Mouse (Mus musculus) gastrocnemius, postnatal 10 days (tissue): Measurements from ENCODE around the gene Ubac2. TPM values are rescaled to one million over a fixed set of nuclear protein-coding genes. Genes with fewer than 3 reads are reported as not detected.
A peak's percentile ranks its signal among the peaks of the same experiment; 100 is the strongest.
"Not testable (repeated sequence)": the region's sequence is repeated elsewhere in the genome, so short reads cannot be mapped to it uniquely, and the experiment has no call there.

Experiments
- DNase-seq: peaks from one replicate; pipeline ENCODE4 v3.0.0; 2021; ENCODE audit warnings: mixed read lengths
- total RNA-seq, 2 experiments: library from RNA; stranded (reverse); gene quantifications; 2 replicates each; pipeline ENCODE4 v1.2.3; 2021

Gene Ubac2
- total RNA-seq, 2 experiments from 2014 or later = 23.1 to 23.7 TPM

DNA sequence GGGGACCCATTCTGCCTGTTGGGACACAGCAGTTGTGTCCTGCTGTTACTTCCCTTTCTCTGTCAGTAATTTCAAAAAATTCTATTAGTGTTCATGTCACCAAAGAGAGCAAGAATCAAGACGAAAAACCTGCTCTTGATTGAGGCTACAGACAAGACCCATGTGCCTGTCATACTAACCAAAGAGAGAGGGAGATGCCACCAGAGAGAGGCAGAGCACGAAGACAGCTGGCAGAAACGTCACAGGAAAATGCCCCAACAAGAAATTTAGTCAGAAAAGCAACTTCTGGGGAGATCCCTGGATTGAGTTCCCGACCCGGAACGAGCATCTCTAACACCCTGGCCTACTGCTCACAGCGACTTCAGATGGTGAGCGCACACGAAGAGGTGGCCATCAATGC lies 170.4 kb downstream of the Ubac2 start:
- no peak for DNase-seq

GRCm38 (mm10) chr14:122052896-122053635 lies 174.6 kb downstream of the Ubac2 start:
- DNase-seq = no peak

- DNase-seq = no peak
Measured at GRCm38 (mm10) chr14:122056871-122057270, 178.5 kb downstream of the Ubac2 start.

GRCm38 (mm10) chr14:122057941-122058346 lies 179.5 kb downstream of the Ubac2 start:
- DNase-seq = no peak

- peak; percentile 83 for DNase-seq
Measured at GRCm38 (mm10) chr14:122060642-122061041, 182.2 kb downstream of the Ubac2 start.

DNA sequence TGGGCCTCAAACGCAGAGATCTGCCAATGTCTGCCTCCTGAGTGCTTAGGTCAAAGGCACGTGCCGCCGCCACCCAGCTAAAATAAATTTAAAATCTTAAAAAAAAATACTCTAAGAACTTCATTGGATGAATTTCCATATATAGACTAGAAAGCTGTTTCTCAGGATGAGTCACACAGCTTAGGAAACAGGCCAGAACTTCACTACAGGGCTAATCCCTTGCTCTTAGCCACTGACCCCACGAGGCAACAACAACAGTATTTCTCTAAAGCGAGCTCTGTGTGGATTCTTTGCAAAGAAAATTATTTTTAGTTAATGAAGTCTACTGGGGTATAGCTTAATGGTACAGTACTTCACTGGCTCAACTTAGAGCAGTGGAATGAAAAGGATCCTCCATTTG lies 183.0 kb downstream of the Ubac2 start:
- no peak for DNase-seq

DNA sequence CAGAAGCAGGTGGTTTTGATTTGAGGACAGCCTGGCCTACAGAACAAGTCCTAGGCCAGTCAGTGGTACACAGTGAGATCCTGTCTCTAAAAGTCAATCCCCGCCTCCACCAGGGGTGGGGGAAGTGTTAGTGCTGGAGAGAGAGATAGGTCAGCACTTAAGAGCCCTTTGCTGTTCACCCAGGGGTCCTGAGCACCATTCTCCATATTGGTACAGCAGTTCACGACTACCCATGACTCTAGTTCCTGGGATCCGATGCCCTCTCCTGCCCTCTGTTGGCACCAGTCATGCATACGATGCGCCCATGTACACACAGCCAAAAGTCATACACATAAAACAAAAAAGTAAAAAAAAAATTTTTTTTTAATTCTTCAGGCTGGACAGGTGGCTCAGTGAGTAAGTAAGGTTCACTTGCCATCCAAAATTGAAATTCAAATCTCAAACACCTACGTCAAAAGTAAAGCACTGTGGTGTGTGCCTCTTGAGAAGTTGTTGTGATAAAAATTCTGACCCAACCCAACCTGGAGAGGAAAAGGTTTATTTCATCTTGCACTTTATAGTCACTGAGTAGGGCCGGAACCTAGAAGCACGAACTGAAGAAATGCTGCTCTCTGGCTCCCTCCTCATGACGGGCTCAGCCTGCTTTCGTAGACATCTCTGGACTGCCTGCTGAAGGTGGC lies 184.1 kb downstream of the Ubac2 start:
- DNase-seq = no peak

DNA sequence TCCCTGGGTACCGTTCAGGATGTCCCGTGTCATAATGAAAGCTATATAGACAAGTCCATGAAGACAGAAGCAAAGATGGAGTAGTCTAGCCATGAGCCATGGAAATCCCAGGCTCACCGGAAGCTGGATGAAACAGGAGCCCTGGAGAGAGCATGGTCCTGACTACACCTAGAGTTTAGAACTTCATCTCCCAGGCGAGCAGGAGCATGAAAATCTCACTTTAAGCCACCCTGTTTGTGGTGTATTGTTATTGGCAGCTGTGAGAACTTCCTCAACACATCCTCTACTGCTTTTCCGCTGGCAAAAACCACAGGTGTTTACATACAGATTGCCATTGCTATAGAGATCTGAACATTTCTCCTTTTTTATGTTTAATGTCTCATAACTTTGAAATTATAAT lies 185.2 kb downstream of the Ubac2 start:
- no peak for DNase-seq

- peak; percentile 78 for DNase-seq
Measured at GRCm38 (mm10) chr14:122064519-122064918, 186.1 kb downstream of the Ubac2 start.

DNA sequence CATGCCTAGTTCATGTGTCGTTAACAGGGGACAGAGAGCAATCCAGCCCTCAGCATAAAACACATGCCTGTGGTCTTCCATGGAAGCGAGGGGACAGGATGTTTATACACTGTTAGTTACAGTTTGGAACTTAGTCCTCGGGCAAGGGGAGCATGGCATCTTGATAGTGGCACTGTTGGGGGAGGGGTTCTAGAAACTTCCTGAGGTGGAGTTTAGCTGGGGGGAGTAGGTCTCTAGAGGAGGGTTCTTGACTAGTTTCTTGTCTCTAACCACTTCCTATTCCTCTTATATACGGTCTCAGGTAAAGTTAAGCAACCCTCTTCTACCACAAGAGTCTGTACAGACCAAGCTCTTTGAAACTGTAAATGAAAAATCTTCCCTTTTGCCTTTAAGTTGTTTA lies 187.8 kb downstream of the Ubac2 start:
- no peak for DNase-seq

GRCm38 (mm10) chr14:122068036-122068435 lies 189.6 kb downstream of the Ubac2 start:
- DNase-seq = not testable (repeated sequence)

GRCm38 (mm10) chr14:122068801-122069695 lies 190.6 kb downstream of the Ubac2 start:
- DNase-seq = no peak

DNA sequence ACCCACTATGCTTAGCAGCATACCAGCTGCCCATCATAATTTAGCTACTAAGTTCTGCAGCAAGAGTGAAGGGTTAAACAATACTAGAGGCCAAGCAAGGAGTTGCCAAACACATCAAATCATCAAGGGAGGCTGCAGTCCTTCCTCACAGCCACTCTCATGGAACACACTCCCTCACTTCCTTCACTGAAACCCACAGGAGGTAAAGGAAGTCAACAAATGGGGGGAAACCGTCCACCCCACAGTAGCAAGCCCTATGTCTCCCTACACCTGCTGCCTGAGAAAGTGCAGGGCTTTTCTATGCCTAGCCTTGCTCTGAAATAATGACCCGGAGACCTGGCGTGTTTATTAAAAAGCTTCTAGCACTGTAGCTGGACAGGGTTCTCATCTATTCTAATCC lies 191.5 kb downstream of the Ubac2 start:
- DNase-seq = no peak

Other genes starting within 250 kb of the Ubac2 start
- gene Dock9, start 80.8 kb upstream of the Ubac2 start, total RNA-seq = 10 to 100 TPM; 28.3 to 35.0 TPM
- gene Gpr18, start 37.2 kb downstream of the Ubac2 start, total RNA-seq = not detected
- 1 to 10 TPM in 1 of 2 experiments, under 1 TPM in 1; 0.68 to 1.4 TPM for gene Gpr183, start 86.6 kb downstream of the Ubac2 start, total RNA-seq
- gene Timm8a2, start 156.1 kb downstream of the Ubac2 start, total RNA-seq = not detected
- 10 to 100 TPM; 72.4 to 75.1 TPM for gene Tm9sf2, start 228.4 kb downstream of the Ubac2 start, total RNA-seq